Mouse (Mus musculus) lung, adult 2 months (tissue): ENCODE measurements around the gene Tmem198. TPM values are rescaled to one million over a fixed set of nuclear protein-coding genes. Genes with fewer than 3 reads are reported as not detected.

Source experiments
- DNase-seq: peaks from one replicate; pipeline ENCODE4 v3.0.0; 2022
- H3K4me1 ChIP-seq: fragments of 200-500 bp; 2 replicates; pipeline ENCODE4 v1.6.1; 2011; ENCODE audit warnings: low read length; ENCODE audit not compliant: control insufficient read depth, insufficient read depth
- H3K4me3 ChIP-seq: fragments of 200-500 bp; replicated peaks from 2 replicates; pipeline ENCODE3; 2011; ENCODE audit warnings: low read depth, mild to moderate bottlenecking, control low read depth, low read length; ENCODE audit errors: extremely low read depth
- CTCF ChIP-seq: fragments of 200-500 bp; IDR thresholded peaks from 2 replicates; pipeline ENCODE4 v1.5.1; 2011; ENCODE audit warnings: mild to moderate bottlenecking, low read length, control low read depth; ENCODE audit not compliant: insufficient read depth
- POLR2A ChIP-seq: fragments of 200-500 bp; IDR thresholded peaks from 2 replicates; pipeline ENCODE4 v1.6.1; 2011; ENCODE audit warnings: low read depth, mild to moderate bottlenecking, control low read depth, low read length, borderline replicate concordance; ENCODE audit errors: extremely low read depth
- WGBS: fragments of 180-500 bp; shearing (Covaris S2); methylation state at CpG from one replicate; pipeline ENCODE4 v1.1.7; 2018; 5-methylcytosine and 5-hydroxymethylcytosine counted together
- polyA plus RNA-seq: library from polyadenylated mRNA; depleted of rRNA; stranded (reverse); fragments of >200 nt; gene quantifications from 2 replicates; pipeline ENCODE4 v1.2.3, GENCODE M21; 2012

The Tmem198 gene
- polyA plus RNA-seq, 1 experiment: 5.2 TPM

DNA sequence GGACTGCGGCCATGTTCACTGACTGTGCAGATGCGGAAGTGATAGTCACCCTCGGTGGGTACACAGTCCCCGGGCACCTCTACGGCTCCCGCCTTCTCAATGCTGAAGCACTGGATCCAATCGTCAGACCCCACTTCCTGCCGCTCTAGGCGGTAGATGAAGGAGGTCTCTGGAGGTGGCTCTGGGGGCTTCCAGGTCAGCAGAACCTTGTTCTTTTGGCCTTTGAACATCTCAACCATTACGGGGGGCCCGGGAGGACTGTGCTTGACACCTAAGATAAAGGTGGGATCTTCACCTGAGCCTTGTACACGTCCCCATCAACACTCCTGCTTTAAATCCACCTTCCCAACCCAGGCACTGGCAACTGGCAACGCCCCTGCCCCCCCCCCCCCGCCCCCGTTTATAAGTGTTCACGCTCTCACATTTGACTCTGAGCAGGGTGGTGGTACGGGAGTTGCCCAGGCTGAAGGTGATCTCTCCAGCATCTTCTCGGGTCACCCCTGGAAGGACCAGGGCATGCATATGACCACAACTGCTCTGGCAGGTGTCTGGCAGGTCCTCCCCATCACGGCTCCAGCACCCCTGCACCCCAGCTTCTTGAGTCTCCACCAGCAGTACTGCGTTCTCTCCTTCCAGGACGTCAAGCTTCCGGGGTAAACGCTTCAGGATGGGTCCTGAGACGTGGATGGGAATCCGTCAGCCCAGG is 23.8 kb downstream of the Tmem198 start:
- no peaks in the 10 kb centered on the region for H3K4me1 ChIP-seq
- DNase-seq: no peak
- H3K4me3 ChIP-seq: no peak overlapping the region
- WGBS: 87% methylated on average over 25 of the region's 25 CpGs
- TF ChIP-seq POLR2A (no peak), CTCF (no peak)

DNA sequence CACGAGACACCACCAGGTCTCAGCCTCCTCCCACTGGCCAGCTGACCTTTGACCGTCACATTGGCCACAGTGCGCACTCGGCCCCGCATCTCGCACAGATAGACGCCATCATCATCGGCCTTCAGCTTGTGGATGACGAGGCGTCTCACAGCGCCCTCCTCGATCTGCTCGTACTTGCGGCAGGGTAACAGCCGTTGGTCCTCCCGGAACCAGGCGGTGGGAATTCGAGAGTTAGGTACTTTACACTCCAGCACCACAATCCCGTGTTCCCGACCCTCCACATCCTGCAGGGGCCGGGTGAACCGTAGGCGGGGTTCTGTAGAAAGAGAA is 24.3 kb downstream of the Tmem198 start:
- Histone ChIP-seq H3K4me3 (no peak overlapping the region), H3K4me1 (no peaks in the 10 kb centered on the region)
- WGBS: 86% methylated on average over 23 of the region's 23 CpGs
- DNase-seq: no peak
- TF ChIP-seq CTCF (no peak), POLR2A (no peak)

DNA sequence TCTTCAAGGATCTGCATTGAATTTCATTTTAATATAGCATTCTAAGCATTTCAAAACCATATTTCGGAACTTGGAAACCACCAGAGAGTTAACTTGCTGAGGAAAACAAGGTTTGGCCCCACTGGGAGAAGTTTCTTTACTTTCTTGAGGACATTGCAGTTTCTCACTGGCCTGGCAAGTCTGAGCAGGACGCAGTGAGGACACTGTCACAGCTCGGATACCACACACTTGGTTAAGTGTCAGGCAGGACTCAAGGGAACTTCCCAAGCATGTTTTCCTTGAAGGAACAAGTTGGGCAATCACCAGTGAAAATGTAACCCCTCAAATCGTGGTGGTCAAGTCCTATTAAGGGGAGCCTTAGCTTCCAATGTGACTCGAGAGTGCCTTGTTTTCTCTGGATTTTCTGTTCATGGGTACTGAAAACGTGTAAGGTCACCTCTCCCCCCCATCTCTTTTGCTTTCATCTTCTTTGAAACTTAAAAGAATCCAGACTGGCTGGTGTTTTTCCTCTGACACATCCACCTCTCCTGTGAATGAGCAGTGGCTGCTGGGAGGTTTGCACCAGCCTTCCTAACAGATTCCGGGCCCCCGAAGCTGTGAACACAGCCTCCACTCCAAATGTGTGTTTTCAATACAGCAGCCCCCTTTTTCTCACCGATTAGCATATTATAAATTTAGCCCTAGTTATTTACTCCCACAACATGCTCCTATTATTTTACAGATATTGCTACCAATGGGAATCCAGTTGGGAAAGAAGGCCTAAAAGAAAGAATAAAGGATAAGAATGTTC is 25.1 kb downstream of the Tmem198 start:
- TF ChIP-seq POLR2A (no peak), CTCF (no peak)

DNA sequence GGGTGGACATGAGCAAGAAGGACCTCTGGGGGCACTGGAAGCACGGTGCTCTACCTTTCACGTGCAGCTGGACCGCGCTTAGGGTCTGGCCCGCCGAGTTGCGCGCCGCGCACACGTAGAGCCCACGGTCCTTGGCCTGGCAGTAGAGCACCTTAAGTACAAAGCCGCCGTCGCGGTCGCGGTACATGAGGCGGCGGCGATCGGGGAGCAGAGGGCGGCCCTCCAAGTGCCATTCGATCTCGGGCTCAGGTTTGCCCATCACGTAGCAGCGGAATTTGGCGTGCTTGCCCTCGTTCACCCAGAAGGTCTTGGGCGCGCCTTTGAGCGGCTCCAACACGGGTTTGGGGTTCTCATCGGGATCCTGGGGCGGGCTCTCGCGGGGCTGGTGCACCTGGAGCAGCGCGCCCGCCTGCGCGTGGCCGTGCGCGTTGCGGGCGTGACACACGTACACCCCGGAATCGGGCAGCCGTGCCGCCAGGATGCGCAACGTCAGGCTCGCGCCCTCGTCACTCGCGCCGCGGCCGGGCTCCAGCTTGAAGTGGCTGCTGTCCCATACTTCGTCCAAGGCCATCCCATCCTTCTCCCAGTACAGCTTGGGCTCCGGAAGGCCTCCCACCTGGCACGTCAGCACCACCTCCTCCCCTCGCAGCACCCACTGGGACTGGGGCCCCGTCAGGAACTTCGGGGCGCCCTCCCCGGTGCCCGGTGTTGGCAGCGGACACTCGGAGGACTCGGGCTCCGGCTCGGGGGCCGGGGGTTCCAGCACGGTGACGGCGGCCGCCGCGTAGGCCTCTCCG is 26.0 kb downstream of the Tmem198 start:
- Histone ChIP-seq H3K4me3 (peak overlapping the region; percentile 73), H3K4me1 (no peaks in the 10 kb centered on the region)
- WGBS: 3% methylated on average over 84 of the region's 84 CpGs
- TF ChIP-seq POLR2A (peak; percentile 38; the same call in 1 of the 2 replicates), CTCF (no peak)
- peak; percentile 55 for DNase-seq

More for the DNA sequence above, 25.1 kb downstream of the Tmem198 start:
- WGBS: 74% methylated on average over 9 of the region's 9 CpGs
- Histone ChIP-seq H3K4me1 (no peaks in the 10 kb centered on the region), H3K4me3 (no peak overlapping the region)
- DNase-seq: no peak

DNA sequence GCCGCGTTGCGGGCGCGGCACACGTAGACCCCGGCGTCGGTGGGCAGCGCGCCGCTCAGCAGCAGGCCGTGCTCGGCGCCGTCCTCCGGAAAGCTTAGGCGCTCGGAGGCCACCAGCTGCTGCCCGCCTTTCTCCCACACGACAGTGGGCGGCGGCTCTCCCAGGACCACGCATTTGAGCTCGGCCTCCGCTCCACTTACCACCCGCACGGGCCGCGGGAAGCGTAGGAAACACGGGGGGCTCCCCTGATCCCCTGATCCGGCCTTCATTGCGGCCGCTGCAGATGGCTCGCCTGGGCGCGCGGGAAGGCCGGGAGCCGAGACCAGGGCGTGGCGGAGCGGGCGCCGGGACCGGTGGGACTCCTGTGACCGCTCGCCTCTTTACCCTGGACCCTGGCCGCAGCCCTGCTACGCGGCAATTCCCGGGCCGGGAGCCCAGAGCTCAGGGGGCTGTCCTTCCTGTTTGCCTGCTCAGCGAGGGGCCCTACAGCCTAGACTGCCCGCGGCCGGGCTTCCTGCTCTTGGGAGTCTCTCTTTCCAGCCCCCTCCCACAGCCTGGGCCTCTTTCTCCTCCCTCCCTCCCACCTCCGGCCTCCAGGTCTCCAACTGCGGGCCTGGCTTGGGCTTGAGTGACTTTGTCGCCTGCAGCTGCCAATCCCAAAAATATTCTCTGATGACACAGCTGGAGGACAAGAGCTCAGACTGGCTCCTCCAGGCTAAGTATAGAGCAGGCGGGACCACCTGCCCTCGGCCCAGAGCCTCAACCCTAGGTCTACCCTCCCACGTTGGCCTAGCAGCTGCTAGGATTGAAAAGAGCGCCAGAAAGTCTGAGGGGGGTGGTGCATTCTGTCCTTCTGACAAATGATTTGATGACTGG is 26.9 kb downstream of the Tmem198 start, which contains the start of gene Obsl1:
Gene Obsl1 (minus strand): TSS at position 497 of the 876 bp plus-strand sequence.
- WGBS: 1% methylated on average over 65 of the region's 65 CpGs
- no peak for TF ChIP-seq POLR2A
- no peak for TF ChIP-seq CTCF
- DNase-seq: peak; percentile 42
- Histone ChIP-seq H3K4me1 (no peaks in the 10 kb centered on the region), H3K4me3 (peak within 1 kb of the TSS; percentile 73)

DNA sequence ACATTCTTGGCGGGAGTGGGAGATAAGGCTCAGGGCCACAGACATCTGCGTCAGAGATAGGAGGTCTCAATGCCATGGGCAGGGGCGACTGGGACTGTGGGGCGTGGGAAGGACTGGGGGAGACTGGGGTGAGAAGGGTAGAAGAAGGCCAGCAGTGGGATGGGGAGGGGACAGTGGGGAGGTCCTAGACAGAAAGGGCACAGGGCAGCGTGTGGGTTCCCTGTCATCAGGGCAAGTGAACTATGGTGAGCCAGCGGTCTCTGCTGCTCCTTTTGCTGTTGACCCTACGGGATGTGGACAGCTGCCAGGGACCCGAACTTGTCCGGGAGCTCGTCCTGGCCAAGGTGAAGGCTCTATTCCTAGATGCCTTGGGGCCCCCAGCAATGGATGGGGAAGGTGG is 27.7 kb downstream of the Tmem198 start, which contains the start of gene Inha:
Gene Inha (plus strand): TSS at position 72 of the 400 bp plus-strand sequence.
- TF ChIP-seq CTCF (no peak), POLR2A (no peak)
- no peak for DNase-seq
- WGBS: 78% methylated on average over 10 of the region's 10 CpGs
- H3K4me1 ChIP-seq: no peaks in the 10 kb centered on the region
- H3K4me3 ChIP-seq: peak within 1 kb of the TSS; percentile 73

DNA sequence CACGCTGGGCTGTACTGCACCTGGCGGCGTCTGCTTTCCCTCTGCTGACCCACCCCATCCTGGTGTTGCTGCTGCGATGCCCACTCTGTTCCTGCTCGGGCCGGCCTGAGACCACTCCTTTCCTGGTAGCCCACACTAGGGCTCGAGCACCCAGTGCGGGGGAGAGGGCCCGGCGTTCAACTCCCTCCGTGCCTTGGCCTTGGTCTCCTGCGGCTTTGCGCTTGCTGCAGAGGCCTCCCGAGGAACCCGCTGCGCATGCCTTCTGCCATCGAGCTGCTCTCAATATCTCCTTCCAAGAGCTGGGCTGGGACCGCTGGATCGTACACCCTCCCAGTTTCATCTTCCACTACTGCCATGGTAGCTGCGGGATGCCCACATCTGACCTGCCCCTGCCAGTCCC is 30.3 kb downstream of the Tmem198 start:
- 73% methylated on average over 20 of the region's 20 CpGs for WGBS
- no peak for DNase-seq
- TF ChIP-seq POLR2A (no peak), CTCF (no peak)
- no peak overlapping the region for H3K4me3 ChIP-seq
- no peaks in the 10 kb centered on the region for H3K4me1 ChIP-seq

DNA sequence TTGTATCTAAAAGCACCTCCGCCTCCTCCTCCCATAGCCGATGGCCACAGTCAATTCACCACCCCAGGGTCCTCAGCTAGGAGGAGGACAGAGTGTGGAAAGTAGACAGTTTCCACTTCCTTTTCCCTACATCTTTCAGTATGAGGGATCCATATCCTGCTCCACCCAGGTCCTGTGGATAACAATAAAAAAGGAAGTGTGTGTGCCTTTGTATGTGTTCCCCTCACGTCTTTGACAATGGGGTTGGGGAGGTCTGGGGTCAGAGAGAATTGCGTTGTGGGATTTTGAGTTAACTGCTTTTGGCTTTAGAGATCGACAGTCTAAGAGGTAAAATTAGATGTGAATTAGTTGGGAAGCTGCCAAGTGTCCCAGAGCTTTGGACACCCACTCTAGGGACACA is 30.8 kb downstream of the Tmem198 start:
- no peak for TF ChIP-seq CTCF
- no peak for TF ChIP-seq POLR2A
- no peak for DNase-seq
- WGBS: 45% methylated on average over 5 of the region's 5 CpGs
- Histone ChIP-seq H3K4me1 (no peaks in the 10 kb centered on the region), H3K4me3 (no peak overlapping the region)

DNA sequence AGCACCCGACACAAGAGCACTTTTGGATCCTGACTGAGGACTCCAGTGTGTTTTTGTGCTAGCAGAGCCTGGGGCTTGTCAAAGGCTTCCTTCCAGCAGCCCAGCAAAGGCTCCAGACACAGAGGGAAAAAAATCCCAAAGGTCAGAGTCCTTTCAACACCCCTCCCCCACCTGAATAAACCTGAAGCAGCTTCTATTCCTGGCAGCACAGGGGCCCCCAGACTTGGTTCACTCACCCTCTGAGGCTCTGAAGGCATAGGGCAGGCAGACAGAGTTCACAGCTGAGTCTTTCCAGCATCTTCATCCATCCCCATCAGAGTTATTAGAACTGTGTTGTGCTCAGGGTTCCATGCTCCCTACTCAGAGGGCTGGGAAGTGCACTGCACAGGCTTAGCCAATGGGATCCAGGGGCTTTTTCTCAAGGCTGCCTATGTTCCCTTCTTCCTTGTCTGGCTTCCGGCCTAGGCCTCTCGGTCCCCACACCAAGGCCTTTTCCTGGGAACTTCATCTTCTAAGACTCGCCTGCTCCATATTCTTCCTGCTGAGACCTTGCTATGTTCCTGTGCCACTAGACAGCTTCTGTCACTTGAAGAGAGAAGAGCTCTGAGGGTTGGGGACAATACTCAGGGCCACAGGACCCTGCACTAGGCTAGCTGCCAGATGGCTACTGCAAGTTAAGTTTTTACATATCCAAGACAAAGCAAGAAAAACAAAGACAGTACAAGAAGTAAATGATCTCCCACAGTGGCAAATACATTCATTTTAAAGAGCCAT is 32.3 kb downstream of the Tmem198 start:
- 69% methylated on average over 4 of the region's 4 CpGs for WGBS
- DNase-seq: no peak
- Histone ChIP-seq H3K4me1 (no peaks in the 10 kb centered on the region), H3K4me3 (no peak overlapping the region)
- TF ChIP-seq POLR2A (no peak), CTCF (no peak)
